Mouse (Mus musculus) intestine, embryonic 16.5 days (tissue): ENCODE measurements around the gene Olfr152. TPM values are rescaled to one million over a fixed set of nuclear protein-coding genes. Genes with fewer than 3 reads are reported as not detected.

ENCODE experiments used
- polyA plus RNA-seq: library from polyadenylated mRNA; unstranded; fragments of >200 nt; fragmentation: Nextera tagmentation; extraction: Ambion mirVana; gene quantifications from 2 replicates; pipeline ENCODE4 v1.2.1, GENCODE M21; 2015

Olfr152 gene
- polyA plus RNA-seq, 1 experiment from 2014 or later, result not detected

Other genes with a start within 250 kb of the Olfr152 start
- not detected in 2 replicates for gene Olfr153, start 247.7 kb upstream of the Olfr152 start, polyA plus RNA-seq
- not detected in 2 replicates for gene Olfr1128, start 233.9 kb upstream of the Olfr152 start, polyA plus RNA-seq
- gene Olfr1129, start 205.6 kb upstream of the Olfr152 start, polyA plus RNA-seq, result not detected in 2 replicates
- gene Olfr1130, start 173.3 kb upstream of the Olfr152 start, polyA plus RNA-seq, result not detected in 2 replicates
- not detected in 2 replicates for gene Olfr1131, start 152.4 kb upstream of the Olfr152 start, polyA plus RNA-seq
- not detected in 2 replicates for gene Olfr1132, start 141.9 kb upstream of the Olfr152 start, polyA plus RNA-seq
- not detected in 2 replicates for gene Olfr1133, start 132.1 kb upstream of the Olfr152 start, polyA plus RNA-seq
- not detected in 2 replicates for gene Olfr1134, start 121.0 kb upstream of the Olfr152 start, polyA plus RNA-seq
- not detected in 2 replicates for gene Olfr1135, start 105.8 kb upstream of the Olfr152 start, polyA plus RNA-seq
- not detected in 2 replicates for gene Olfr1136, start 85.5 kb upstream of the Olfr152 start, polyA plus RNA-seq
- gene Olfr1137, start 66.3 kb upstream of the Olfr152 start, polyA plus RNA-seq, result not detected in 2 replicates
- not detected in 2 replicates for gene Olfr1138, start 39.5 kb upstream of the Olfr152 start, polyA plus RNA-seq
- not detected in 2 replicates for gene Olfr1140, start 35.7 kb upstream of the Olfr152 start, polyA plus RNA-seq
- gene Olfr1141, start 25.5 kb upstream of the Olfr152 start, polyA plus RNA-seq, result not detected in 2 replicates
- gene Olfr1143, start 21.1 kb downstream of the Olfr152 start, polyA plus RNA-seq, result not detected in 2 replicates
- not detected in 2 replicates for gene Olfr1145, start 30.3 kb downstream of the Olfr152 start, polyA plus RNA-seq
- not detected in 2 replicates for gene Olfr1148, start 51.0 kb downstream of the Olfr152 start, polyA plus RNA-seq
- gene Olfr1150-ps1, start 64.5 kb downstream of the Olfr152 start, polyA plus RNA-seq, result not detected in 2 replicates
- not detected in 2 replicates for gene Olfr1151, start 76.4 kb downstream of the Olfr152 start, polyA plus RNA-seq
- gene Olfr1152, start 87.0 kb downstream of the Olfr152 start, polyA plus RNA-seq, result not detected in 2 replicates
- not detected in 2 replicates for gene Olfr1153, start 115.5 kb downstream of the Olfr152 start, polyA plus RNA-seq
- gene Olfr1154, start 125.7 kb downstream of the Olfr152 start, polyA plus RNA-seq, result not detected in 2 replicates
- gene Olfr1155, start 165.7 kb downstream of the Olfr152 start, polyA plus RNA-seq, result not detected in 2 replicates
- gene Olfr1156, start 173.6 kb downstream of the Olfr152 start, polyA plus RNA-seq, result not detected in 2 replicates
- not detected in 2 replicates for gene Olfr1157, start 188.8 kb downstream of the Olfr152 start, polyA plus RNA-seq
- not detected in 2 replicates for gene Olfr74, start 195.2 kb downstream of the Olfr152 start, polyA plus RNA-seq
- gene Olfr1158, start 210.6 kb downstream of the Olfr152 start, polyA plus RNA-seq, result not detected in 2 replicates
- not detected in 2 replicates for gene Olfr1160, start 228.8 kb downstream of the Olfr152 start, polyA plus RNA-seq
- not detected in 2 replicates for gene Olfr1161, start 243.3 kb downstream of the Olfr152 start, polyA plus RNA-seq